Mouse (Mus musculus): ENCODE data around the gene Cchcr1.

GRCm38 (mm10) chr17:35544680-35545079, 27.8 kb downstream of the Cchcr1 start:
- peak; percentile 63 for TF ChIP-seq CTCF (IDR thresholded peaks at IDR 0.05; ENCODE audit: low read depth, low read length)
- no peak for TF ChIP-seq TAL1 (conservative IDR thresholded peaks at IDR 0.05; ENCODE audit: low read depth, low read length)
- TF ChIP-seq GATA1 (IDR thresholded peaks at IDR 0.05; ENCODE audit: borderline replicate concordance, low read length), result no peak
